Mouse (Mus musculus): ENCODE results near the gene Utp20. TPM values are rescaled to one million over a fixed set of nuclear protein-coding genes. Genes with fewer than 3 reads are reported as not detected.

Gene Utp20
- 10 to 100 TPM in 2 of 3 experiments, 1 to 10 TPM in 1; 9.5 to 22.8 (median 19.2) TPM for polyA plus RNA-seq (2017; shearing (Covaris generic))

- ATAC-seq, result peak; percentile 99
Measured at GRCm38 (mm10) chr10:88826188-88826946, at the start of gene Utp20. TSS of gene Utp20 (minus strand) at chr10:88826804.

DNA sequence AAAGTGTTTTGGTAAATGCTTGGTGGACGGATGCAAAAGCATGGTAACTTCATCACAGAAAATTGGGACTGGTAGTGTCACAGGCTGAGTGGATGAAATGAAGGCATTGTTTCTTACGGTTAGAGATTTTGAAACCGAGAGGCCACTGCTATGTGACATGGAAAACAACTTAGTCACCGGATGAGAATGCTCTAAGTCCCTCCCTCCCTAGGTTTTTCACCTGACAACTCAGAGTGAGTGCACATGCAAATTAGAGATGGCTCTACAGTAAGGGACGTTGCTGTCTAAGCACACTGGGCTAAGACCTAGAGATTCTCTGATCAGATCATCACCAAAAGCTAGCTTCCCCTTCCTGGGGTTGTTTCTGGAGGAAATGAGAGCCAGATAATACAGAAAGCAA is 48.3 kb upstream of the Utp20 start:
- peak; percentile 93 for ATAC-seq

DNA sequence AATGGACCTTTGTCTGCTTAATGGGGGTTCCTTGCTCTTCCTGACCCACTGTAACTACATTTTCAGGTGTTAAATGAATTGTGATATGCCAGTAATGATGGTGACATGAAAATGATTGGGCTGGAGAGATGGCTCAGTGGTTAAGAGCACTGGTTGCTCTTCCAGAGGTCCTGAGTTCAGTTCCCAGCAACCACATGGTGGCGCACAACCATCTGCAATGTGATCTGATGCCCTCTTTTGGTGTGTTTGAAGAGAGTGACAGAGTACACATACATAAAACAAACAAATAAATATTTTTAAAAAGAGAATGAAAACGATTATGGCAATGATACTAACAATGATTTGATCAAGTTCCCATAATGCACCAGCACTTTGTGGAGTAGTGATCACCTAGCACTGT is 39.4 kb upstream of the Utp20 start:
- ATAC-seq, result no peak

GRCm38 (mm10) chr10:88862293-88862692 is 35.7 kb upstream of the Utp20 start:
- ATAC-seq, result no peak

GRCm38 (mm10) chr10:88861416-88861815 is 34.8 kb upstream of the Utp20 start:
- ATAC-seq, result no peak

- ATAC-seq, result no peak
Measured at GRCm38 (mm10) chr10:88860911-88861310, 34.3 kb upstream of the Utp20 start.

- no peak for ATAC-seq
Measured at GRCm38 (mm10) chr10:88853326-88853725, 26.7 kb upstream of the Utp20 start.

DNA sequence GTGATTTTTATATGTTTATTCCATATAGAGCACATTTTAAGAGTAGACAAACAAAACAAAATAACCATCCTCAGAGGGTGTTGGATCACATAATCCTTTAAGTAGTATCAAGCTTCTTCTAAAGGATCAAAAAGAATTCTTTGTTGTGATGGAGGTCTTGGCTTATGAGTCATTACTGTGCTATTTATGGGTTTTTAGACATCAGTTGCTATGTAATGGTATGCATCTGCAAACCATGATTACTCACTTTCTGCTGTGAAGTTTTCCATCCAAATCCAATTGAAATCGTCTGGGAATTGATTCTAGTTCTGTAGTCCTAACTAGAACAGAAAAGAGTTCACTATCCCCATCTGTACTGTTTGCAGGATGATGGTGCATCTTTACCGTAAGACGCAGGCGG is 23.4 kb upstream of the Utp20 start:
- no peak for ATAC-seq

GRCm38 (mm10) chr10:88848876-88849476 is 22.4 kb upstream of the Utp20 start:
- ATAC-seq, result no peak

GRCm38 (mm10) chr10:88834227-88834626 is 7.6 kb upstream of the Utp20 start:
- no peak for ATAC-seq

GRCm38 (mm10) chr10:88828361-88828760 is 1.8 kb upstream of the Utp20 start:
- ATAC-seq, result no peak

DNA sequence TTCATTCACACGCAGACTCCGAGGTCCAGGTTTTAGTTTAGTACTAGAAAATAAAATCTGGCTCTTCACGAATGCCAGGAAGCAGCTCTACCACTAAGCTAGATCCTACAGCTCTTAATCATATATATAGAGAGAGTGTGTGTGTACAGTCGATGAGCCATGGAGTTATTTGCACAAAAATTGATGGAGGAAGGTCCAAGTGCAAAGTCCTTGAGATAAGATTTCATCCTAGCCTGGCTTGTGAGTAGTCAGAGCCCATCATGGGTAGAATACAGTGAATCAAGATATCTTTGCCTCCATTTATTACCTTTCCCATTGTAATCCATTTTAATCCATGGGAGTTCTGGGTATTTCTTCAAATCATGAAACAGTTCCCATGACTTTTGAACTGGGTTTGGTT is 992 bp upstream of the Utp20 start:
- ATAC-seq, result no peak

- ATAC-seq, result peak; percentile 41
Measured at GRCm38 (mm10) chr10:88826947-88827306, 323 bp upstream of the Utp20 start.

- no peak for ATAC-seq
Measured at GRCm38 (mm10) chr10:88817335-88817734, 9.3 kb downstream of the Utp20 start.

GRCm38 (mm10) chr10:88815256-88815655 is 11.3 kb downstream of the Utp20 start:
- ATAC-seq, result no peak

DNA sequence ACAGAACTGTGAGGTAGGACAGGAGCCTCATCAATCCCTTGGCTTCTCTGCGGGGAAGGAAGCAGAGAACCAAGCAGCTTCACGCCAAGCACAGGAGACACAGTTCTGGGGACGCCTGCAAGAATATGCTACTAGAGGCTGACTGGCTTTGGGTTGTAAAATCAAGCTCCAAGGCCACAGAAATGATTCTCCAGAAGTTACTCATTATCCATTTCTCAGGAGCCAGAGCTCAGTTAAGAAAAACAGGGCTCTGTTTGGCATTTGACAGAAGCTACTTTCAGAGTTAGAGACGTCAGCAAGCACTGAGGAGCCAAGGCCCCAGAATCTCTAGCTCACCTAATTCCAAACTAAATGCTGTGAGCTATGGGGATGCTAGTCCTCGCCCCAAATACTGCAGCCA is 14.9 kb downstream of the Utp20 start:
- no peak for ATAC-seq

DNA sequence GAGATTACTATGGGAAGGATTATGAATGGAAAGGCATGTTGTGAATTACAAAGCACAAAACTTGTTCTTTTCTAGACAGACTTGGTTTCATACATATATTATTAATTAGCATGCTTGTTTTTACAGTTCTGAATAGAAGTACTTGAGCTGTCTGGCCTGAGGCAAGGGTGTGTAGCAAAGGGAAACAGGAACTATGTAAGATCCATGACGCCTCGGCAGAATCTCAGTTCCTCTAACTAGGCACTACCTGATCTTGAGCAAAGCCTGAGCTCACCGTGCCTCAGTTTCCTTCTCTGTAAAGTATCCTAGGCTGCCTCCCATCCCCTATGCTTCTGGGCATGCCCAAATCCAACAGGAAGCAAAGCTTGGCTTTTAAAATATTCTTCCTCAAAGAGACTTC is 24.4 kb downstream of the Utp20 start:
- ATAC-seq, result no peak

DNA sequence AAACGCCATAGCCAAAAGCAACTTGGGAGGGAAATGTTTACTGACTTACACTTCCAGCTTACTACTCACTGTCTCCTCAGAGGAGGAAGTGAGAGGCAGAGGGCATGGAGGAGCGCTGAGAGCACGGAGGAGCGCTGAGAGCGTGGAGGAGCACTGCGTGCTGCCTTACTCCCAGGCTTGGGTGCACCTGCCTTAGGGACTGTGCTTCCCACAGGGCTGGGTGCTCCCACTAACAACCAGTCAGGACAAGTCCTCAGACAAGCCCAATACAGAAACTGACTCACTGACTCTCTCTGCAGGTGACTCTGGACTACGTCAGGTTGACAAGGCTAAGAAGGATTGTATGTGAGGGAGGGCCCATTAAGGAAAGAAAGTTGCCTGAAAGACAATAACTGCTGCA is 27.2 kb downstream of the Utp20 start:
- ATAC-seq, result no peak

DNA sequence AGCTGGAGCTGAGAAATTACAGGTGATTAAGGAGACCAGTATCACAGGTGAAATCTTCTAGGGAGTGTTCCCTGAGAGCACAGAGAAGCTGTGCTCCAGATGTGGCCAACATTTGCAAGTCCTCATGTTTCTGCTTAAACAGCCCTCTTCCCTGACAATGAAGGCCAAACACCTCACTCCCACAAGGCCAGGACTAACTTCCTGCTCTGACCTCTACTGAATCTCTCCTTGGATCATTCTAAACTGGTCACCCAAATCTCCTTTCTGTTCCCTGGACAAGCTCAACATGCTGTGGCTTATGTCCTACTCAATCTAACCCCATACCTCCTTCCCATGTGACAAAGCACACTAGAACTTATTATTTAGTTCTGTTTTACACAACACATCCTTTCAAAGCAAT is 29.2 kb downstream of the Utp20 start:
- ATAC-seq, result no peak

- no peak for ATAC-seq
Measured at GRCm38 (mm10) chr10:88796939-88797338, 29.7 kb downstream of the Utp20 start.

DNA sequence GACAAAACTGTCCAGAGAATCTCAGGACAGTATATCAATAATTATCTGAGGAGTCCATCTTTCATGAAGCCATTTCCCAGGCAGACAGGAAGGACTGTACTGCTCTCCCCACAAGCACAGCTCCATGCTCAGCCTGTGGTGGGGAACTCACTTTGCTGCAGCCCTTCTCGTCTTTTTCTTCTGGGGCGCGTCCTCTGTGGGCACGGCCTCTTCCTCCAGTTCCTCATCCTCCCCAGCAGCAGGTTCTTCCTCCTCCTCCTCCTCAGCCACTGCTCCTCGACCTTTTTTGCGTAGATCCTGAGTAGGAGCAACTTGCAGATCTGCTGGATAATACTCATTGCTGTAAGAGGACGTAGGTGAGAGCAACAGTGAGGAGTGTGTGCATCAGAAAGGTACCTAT is 31.4 kb downstream of the Utp20 start:
- no peak for ATAC-seq

GRCm38 (mm10) chr10:88794606-88795005 is 32.0 kb downstream of the Utp20 start:
- no peak for ATAC-seq

DNA sequence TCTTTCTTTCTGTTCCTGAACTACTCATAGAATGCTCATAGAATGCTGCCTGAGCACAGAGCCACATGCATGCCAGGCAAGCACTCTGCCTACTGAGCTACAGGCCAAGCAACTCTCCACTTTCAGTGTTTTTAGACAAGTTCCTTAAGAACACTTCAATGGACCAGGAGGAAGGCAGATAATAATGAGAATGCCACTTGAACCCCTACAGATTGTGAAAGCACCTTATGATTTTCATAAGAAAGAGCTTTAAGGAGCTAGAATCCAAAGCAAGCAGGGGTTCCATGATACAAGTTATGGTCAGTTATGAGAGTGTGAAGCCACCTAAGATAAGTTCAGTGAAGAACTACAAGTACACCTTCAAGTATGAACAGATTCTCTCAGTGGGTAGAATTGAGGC is 32.9 kb downstream of the Utp20 start:
- ATAC-seq, result no peak

GRCm38 (mm10) chr10:88784513-88784931 is 42.1 kb downstream of the Utp20 start:
- no peak for ATAC-seq

DNA sequence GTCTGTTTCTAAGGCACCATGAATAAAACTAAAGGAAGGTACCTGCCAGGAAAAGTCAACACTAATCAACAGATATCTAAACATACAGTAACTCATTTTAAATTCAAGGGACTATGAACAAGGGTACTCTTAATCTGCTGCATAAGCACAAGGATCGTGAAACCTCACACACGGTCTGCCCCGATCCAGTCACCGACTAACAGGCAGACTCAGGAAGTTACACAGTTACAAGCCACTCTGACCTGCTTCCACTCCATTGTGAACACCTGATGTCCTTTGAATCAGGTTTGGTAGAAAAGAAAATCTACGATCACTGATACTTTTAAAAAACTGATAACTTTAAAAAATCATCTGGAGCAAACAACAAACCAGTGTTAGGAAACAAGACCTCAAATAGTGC is 42.7 kb downstream of the Utp20 start:
- no peak for ATAC-seq

Data from inflammation-experienced regulatory T-cells, adult 6 months (primary cell).